Mouse (Mus musculus): ENCODE results near the gene Exoc3l2.

The Exoc3l2 gene

DNA sequence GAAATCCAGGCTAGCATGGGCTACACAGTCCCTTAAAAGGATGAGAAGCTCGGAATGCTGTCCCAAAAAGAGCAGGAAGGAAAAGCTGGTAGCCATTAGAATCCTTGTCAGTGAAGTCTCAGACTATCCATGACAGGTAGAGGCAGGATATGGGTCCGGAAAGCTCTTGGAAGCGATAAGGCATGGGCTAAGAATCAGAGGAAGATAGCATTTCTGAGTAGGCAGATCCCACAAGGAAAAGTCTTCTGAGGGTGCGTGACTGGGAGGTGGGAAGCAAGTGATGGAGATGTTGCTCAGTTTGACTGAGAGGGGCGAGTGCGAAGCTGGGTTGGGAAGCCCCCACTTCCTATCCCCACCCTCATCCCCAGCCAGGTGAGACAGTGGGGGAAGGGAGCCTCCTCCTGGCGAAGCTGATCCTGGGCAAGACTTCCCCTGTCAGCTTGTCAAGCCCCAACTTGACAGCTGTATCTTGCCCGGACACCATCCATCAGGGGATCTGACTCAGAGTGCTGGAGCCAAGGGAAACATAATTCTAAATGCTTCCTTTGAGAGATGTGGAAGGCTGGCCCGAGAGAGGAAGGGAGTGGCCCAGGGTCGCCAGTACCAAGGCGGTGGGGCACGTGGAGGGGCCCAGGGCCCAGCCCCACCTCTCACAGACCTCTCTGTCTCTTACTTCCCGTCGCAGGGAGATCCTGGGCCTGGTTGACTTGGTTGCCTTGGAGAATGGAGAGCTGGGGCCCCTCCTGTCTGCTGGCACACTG lies 14.7 kb downstream of the Exoc3l2 start:
- in situ Hi-C loops (cut with MboI; ENCODE audit: low sequenced_read_pairs), result no loop called here

DNA sequence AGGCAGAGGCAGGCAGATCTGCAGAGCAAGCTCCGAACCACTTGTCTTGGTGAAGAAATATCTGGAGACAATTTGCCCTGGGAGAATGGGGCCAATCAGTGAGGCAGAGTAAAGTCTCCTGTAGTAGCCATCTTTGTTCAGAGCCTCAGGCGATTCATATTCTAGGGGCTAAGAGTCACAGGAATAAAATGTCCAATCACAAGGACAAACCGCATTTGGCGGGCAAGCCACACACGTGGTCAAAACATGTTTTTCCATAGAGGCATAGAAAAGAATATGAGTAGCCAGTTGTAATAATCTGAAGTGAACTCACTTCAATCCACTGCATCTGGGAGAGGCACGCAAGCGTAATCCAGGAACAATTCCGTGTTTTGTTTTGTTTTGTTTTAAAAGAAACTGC lies 20.1 kb downstream of the Exoc3l2 start:
- in situ Hi-C loops (cut with MboI; ENCODE audit: low sequenced_read_pairs), result no loop called here

DNA sequence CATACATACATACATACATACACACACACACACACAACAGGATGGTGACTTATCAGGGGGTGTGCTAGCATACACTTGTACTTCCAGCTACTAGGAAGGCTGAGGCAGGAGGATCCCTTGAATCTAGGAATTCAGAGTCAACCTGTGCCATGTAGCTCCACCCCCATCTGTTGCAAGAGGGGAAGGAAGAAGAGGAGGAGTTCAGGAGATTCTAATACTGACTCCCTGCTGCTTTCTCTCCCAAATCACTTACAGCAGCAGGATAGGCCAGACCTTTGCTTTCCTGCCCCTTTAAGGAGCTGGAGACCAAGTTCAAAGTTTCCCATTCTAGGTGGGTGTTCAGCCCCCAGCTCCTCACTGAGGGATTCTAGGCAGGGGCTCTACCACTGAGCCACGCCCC lies 22.4 kb downstream of the Exoc3l2 start:
- in situ Hi-C loops (cut with MboI; ENCODE audit: low sequenced_read_pairs), result no loop called here

DNA sequence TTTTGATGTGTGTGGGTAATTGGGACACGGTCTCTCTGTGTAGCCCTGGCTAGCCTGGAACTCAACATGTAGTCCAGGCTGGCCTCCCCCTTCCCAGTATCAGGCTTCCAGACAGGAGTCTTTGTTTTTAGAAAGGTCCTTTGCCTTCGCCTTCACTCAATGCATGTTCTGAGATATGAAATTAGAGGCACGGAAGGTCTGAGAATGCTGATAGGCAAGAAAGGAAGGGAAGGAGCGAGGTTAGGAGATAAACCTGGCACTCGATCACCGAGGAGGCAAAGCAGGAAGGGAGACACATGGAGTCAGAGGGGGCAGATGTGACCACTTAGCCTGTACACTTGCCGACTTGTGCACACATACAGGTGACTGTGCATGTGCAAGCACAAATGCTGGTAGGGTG lies 23.4 kb downstream of the Exoc3l2 start:
- in situ Hi-C loops (cut with MboI; ENCODE audit: low sequenced_read_pairs), result no loop called here

DNA sequence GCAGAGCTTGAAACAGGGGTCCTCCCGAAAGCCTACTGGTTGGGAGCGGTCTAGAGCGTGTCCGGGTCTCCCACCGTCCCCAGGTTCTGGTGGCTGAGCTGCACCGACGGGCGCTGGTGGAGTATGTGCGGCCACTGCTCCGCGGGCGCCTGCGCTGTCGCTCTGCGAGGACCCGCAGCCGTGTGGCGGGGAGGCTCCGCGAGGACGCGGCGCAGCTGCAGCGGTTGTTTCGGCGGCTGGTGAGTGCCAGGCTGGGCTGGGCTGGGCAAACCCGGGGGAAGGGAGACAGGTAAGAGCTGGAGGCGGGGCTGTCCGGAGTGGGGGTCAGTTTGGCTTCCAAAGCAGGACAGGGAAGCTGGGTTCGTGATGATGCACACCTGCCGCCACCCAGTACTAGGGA lies 26.4 kb downstream of the Exoc3l2 start:
- in situ Hi-C loops (cut with MboI; ENCODE audit: low sequenced_read_pairs), result no loop called here

DNA sequence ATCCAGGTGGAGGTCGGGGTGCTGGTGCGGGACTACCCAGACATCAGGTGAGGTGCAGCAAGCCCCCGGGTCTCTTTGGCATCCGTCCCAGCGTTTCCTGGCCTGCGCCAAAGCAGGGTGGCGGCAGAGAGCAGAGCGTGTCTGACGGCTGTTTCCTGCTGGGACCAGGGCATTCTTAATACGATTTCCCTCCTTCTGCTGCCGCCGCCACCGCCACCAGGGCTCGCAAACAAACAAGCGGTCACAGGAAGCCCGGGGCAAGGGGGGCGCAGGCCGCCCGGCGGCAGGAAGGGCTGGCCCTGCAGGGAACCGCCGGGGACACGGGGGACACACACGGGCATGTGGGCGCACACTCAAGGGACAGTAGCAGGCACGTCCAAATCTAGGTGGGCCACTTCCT lies 28.6 kb downstream of the Exoc3l2 start:
- in situ Hi-C loops (cut with MboI; ENCODE audit: low sequenced_read_pairs), result no loop called here

DNA sequence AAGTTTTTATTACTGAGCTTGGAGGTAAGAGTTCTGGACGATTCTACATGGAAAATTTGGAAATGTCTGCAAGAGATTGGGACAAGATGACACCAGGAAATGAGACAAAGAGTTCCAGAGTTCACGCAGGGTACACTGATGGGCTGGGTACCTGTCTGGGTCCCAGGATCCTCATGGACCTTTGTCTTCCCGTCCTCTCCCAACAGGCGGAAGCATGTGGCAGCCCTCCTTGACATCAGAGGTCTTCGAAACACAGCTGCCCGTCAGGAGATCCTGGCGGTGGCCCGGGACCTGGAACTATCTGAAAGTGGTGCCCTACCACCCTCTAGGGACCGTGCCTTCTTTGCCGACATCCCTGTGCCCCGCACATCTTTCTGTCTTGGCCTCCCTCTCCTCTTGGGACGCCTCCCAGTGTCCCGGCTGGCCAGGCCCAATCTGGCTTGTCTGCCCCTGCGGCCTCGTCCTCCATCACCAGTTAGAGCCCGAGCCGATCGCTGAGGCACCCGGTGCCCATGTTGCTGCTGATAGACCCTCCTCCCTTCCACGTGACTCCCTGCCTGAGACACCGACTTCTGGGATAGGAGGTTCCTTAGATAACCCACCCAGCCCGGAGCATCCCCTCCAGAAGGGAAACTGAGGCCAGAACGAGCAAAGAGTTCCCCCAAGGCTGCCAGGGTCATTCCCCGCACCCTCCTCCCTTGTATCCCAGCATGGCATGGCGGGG lies 31.8 kb downstream of the Exoc3l2 start:
- in situ Hi-C loops (cut with MboI; ENCODE audit: low sequenced_read_pairs), result no loop called here

DNA sequence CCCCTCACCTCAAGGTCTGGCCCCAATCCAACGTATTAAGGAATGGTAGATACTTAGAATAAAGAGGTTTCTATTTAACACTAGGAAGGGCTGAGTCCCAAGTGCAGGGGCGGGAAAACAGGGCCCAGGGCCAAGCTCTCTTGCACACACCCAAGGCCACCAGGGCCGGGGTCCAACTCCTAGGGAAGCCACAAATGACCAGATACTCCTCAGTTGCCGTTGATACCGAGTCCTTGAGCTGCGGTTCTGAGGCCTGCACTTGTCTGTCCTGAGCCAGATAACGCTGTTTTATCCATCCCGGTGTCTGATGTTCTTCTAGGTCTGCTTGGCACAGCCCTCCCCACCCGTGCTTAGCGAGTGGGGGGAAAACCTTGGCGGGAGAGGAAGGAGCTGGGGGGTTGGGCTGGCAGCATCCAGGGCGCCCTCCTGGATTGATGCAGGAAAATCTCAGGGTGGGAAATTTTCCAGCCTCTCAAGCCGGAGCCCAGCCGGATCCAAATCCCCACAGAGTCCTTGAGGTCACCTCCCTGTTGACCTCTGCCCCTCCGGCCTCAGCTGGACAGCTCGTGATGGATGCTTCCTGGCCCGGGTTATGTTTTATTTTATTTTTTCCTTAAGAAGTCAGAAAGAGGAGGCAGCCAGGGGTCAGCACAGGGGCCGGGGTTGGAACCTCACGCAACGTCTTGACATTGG lies 32.5 kb downstream of the Exoc3l2 start:
- in situ Hi-C loops (cut with MboI; ENCODE audit: low sequenced_read_pairs), result no loop called here

DNA sequence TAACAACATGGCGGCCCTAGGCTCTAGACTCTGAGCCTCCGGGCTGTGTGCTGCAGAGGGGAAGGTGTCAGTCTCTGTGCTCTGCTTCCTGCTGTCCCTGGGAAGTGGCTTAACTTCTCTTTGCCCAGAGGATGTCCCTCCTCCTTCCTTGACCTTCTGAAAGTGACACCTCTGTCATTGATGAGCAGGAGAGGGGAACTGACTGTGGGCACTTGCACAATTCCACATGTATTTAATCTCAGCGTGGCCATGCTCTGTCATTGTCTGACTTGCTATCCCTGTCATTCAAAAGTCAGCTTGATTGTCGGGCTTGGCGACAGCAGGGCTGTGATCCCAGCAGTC lies 33.1 kb downstream of the Exoc3l2 start:
- in situ Hi-C loops (cut with MboI; ENCODE audit: low sequenced_read_pairs), result no loop called here

DNA sequence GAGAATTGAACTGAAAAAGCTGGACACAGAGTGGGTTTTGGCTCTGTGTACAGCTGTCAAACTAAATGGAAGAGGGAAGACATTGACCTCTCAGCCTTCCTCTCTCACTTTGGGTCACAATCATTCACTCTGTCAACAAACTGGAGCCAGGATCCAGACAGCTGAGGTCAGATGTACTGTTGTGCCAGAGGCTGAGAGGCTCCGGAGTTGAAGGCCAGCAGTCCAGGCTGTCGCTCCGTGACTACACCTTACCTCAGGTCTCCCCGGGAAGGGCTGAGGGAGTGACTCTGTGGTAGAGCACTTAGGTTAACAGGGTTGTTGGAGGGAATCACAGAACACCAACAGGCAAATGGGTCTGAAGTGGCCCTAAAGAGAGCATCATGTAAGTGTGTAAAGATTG lies 35.2 kb downstream of the Exoc3l2 start:
- in situ Hi-C loops (cut with MboI; ENCODE audit: low sequenced_read_pairs), result no loop called here

DNA sequence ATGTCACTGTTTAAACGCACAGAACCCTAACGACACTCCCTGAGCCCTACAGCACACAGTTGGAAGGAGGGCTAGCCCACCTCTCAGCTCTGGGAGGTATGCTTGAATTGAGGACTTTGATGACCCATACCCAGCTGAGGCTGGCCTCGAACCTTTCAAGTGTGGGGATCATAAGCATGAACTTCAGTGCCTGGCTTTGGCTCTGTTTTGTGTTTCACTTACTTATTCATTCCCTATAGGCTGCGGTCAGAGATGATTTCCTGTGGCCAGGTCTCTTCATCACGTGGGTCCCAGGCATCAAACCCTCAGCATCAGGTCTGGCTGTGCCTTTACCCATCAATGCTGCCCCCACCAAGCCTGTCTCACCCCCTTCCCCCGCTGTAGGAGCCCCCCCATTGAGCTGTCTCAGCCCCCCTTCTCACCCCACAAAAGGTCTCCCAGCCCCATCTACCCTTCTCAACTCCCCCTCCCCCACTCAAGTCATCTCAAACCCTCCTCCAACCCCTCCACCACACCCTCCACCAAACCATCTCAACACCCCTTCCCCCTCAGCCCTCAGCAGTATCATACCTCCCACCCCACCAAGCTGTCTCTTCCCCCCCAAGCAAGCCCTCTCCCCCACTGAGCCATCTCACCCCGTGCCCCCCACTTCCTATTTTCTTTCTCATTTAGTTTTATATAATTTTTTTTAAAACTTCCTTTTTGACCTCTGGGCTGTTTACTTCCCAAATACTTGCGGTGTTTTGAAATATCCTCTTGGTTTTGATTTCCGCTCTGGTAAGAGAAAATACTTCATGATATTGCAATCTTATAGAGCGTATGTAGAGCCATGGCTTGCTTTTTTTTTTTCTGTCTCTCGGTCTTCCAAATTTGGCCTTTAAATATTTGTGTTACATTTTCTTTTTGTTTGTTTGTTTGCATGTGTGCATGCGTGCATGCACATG lies 37.6 kb downstream of the Exoc3l2 start:
- in situ Hi-C loops (cut with MboI; ENCODE audit: low sequenced_read_pairs), result no loop called here

DNA sequence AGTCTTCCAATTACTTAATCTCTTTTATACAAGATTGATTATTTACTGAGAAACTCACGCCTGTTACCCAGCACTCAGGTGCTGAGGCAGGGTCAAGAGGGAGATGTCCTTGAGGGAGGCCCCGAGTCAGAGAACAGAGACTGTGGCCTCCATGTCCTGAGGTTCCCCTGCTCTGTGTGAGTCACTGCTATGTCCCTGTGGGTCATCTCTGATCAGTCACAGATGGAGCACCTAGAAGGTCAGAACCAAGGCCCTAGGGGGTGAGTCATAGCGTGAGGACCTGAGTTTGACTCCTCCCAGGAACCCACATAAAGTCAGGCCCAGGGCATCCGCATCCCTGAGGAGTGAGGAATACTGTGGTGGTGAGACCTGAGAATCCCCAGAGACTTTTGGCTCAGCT lies 38.5 kb downstream of the Exoc3l2 start:
- in situ Hi-C loops (cut with MboI; ENCODE audit: low sequenced_read_pairs), result no loop called here

DNA sequence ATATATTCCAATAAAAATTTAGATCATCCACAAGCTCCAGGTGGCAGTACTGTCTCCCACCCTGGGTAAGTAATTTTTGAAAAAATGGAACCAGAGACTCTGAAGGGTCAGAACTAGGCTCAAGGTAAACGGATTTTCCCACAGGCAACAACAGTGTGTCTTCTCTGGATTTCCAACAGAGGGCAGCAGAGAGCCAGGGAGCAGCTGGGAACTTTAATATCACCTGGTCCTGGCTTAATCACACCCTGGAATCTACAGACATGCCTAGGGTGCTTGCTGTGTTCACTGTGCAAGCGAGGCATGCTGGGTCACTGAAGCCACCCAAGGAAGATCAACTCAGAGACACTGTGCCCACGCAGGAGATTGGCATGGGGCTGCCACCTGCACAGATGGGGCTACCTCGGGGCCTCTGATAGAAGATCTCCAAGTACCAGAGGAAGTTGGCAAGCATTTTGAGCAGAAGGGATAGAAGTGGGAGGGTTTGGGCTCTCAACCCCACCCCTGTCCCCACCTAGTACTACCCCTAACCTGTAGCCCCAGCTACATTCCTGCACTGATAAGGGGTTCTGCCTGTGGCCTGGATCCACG lies 40.4 kb downstream of the Exoc3l2 start:
- in situ Hi-C loops (cut with MboI; ENCODE audit: low sequenced_read_pairs), result no loop called here

DNA sequence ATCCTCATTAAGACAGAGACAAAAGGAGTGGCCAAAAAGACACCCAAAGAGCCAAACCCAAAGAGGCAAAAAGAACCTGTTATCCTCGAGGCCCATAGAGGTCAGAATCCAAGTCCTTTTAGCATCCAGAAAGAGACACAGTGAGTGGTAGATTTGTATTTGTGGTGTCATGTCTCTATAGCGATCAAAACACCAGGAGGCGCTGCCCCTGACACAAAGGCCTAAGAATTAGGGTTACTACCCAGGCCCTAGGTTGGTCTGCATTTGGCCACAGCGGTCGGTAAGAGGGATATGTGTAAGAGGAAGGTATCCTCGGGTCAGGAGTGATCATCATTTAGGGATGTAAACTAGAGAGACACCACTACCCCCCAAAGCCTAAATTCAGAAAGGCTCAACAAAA lies 43.2 kb downstream of the Exoc3l2 start:
- in situ Hi-C loops (cut with MboI; ENCODE audit: low sequenced_read_pairs), result no loop called here

DNA sequence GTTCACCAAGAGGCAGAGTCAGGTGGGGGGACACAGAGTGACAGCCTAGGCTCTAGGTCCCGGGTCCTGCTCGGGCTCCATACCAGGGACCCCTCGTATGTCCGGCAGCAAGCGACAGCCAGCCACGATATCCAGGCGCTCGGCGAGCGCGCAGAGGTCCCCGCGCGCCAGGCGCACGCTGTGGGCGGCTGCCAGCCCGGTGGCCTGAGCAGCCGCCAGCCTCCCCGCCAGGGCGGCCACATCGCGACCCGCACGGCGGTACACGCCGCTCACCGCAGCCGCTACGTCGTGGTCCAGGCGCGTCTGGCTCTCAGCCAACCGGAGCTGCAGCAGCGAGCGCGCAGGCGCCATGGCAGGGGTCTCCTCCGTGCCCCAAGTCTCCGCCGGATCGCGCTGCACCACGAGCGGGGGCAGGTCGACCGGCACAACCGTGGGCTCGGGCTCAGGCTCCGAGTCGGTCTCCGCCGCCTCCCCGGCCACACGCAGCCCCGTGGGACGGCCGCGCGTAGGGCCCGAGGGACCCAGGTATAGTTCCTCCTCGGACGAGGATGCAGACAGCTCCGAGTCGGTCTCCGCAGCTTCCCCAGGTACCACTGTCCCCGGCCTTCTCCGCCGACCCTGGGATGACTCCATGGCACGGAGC lies 44.0 kb downstream of the Exoc3l2 start:
- in situ Hi-C loops (cut with MboI; ENCODE audit: low sequenced_read_pairs), result no loop called here

DNA sequence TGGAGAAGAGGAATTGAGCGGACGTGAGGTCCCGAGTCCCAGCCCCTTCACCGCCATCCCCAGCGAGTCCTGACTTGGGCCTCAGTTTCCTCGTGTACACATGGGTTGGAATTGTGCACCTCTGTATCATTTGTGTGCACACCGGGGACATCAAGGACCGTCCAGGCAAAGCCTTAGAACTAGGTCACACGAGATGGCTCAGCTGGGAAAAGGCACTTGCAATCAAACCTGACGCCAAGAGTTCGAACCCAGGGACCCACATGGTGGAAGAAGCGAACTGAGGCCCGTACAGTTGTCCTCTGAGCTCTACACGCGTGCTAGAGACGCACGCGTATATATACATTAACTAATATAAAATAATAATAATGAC lies 44.5 kb downstream of the Exoc3l2 start:
- in situ Hi-C loops (cut with MboI; ENCODE audit: low sequenced_read_pairs), result no loop called here

DNA sequence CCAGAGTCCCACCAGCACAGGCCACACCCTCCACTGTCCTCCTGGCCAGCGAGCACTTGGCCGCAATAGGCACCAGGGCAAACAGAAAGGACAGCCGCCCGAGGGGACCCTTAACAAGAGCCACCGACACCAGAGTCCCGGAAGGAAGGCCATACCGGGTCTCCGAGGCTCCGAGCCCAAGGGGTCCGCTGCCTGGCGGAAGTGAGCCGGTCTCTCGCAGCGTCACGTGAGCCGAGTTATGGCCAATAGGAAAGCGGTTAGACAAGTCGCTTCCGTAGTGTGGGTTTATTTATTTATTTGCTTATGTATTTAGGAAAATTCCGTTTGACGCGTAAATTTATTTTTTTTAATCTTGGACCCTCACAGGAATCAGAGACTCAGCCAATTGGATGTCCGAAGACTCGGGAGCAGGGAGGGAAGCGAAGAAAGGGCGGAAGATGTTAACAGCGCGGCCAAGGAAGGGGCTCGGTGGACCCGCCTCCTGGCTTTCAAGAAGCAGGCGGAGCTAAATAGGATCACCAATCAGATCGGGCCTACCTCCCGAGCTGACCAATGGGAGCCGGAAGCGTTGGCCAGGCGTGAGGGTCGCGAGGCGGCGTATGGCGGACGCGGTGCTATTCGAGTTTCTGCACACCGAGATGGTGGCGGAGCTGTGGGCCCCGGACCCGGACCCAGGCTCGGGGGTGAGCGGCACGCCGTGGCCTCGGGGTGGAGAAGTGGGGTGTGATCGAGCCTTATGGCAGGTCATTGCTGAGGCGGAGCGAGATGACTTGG lies 45.2 kb downstream of the Exoc3l2 start, which contains the start of the genes Bloc1s3 and Trappc6a:
Gene Bloc1s3, minus strand, starts transcription at position 218 of the 774 bp plus-strand sequence.
Gene Trappc6a, plus strand, starts transcription at position 246 of the 774 bp plus-strand sequence.
- in situ Hi-C loops (cut with MboI; ENCODE audit: low sequenced_read_pairs), result no loop called here

DNA sequence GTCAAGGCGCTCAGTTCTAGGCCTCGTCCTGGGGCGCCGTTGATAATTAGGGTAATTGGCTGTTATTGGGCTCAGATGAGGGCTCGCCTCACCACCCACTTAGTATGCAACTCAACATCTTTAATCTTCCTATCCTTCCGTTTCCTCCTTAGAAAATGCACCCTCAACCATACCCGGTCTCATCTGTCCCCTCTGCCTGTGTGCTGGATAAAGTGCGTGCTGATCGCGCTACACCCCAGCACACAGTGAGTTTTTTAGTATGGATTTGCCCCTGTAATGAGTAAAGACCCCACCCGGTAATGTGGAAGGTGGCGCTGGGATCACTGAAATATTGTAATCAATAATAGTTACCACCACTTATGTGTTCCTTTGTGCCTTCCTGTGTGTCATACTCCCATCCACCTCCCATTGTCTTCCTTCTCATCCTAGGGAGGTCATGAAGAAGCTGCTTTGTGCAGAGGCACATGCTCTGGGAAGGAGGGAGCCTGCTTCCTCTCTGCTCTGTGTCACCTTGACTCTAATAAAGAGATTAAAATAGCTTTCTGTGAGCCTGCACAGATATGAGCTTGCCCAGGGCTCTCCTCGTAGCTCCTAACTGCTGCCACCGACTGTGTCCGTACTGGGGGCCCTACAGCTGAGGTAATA lies 45.9 kb downstream of the Exoc3l2 start:
- in situ Hi-C loops (cut with MboI; ENCODE audit: low sequenced_read_pairs), result no loop called here

DNA sequence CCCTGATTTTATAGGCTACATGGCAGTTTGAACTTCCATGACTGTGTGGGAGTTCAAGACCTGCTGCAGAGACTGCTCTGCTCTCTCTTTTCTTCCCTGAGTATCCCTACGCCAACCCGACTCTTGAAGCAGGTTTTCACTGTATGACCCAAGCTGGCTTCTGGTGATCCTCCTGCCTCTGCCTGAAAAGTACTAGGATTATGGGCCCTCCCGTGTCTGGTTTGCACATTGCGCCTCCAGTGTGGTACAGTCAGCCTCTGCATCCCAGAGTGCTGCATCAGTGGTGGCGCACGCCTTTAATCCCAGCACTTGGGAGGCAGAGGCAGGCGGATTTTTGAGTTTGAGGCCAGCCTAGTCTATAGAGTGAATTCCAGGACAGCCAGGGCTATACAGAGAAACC lies 46.7 kb downstream of the Exoc3l2 start:
- in situ Hi-C loops (cut with MboI; ENCODE audit: low sequenced_read_pairs), result no loop called here

Measured in CH12F3 (cell line).